Mouse (Mus musculus) midbrain, embryonic 10.5 days (tissue): ENCODE measurements around the gene Slc1a3. TPM values are rescaled to one million over a fixed set of nuclear protein-coding genes. Genes with fewer than 3 reads are reported as not detected.

Experiments
- DNase-seq: peaks from one replicate; pipeline ENCODE4 v3.0.0-alpha.2; 2017; ENCODE audit warnings: low spot score
- H3K27ac ChIP-seq: fragments of 300-500 bp; sonication (generic); replicated peaks from 2 replicates; pipeline ENCODE4 v1.5.1; 2016; ENCODE audit warnings: mild to moderate bottlenecking
- H3K27me3 ChIP-seq: fragments of 300-500 bp; sonication (generic); 2 replicates; pipeline ENCODE4 v1.6.1; 2016; ENCODE audit warnings: low read depth, mild to moderate bottlenecking; ENCODE audit not compliant: poor library complexity, severe bottlenecking
- H3K36me3 ChIP-seq: fragments of 300-500 bp; sonication (generic); 2 replicates; pipeline ENCODE4 v1.6.1; 2016; ENCODE audit warnings: mild to moderate bottlenecking, moderate library complexity
- H3K4me1 ChIP-seq: fragments of 300-500 bp; sonication (generic); 2 replicates; pipeline ENCODE4 v1.6.1; 2016
- H3K4me3 ChIP-seq: fragments of 300-500 bp; sonication (generic); 2 replicates; pipeline ENCODE4 v1.5.1; 2016; ENCODE audit warnings: mild to moderate bottlenecking, moderate library complexity
- H3K9me3 ChIP-seq: fragments of 300-500 bp; sonication (generic); replicated peaks from 2 replicates; pipeline ENCODE4 v1.6.1; 2016; ENCODE audit warnings: mild to moderate bottlenecking
- WGBS: fragments of 180-500 bp; shearing (Covaris S2); methylation state at CpG from one replicate; pipeline ENCODE4 v1.1.7; 2016; 5-methylcytosine and 5-hydroxymethylcytosine counted together
- polyA plus RNA-seq: library from polyadenylated mRNA; unstranded; fragments of >200 nt; fragmentation: Nextera tagmentation; extraction: Ambion mirVana; gene quantifications from 2 replicates; pipeline ENCODE4 v1.2.1, GENCODE M21; 2016

Gene Slc1a3
- polyA plus RNA-seq, 1 experiment from 2014 or later = 23.5 TPM

DNA sequence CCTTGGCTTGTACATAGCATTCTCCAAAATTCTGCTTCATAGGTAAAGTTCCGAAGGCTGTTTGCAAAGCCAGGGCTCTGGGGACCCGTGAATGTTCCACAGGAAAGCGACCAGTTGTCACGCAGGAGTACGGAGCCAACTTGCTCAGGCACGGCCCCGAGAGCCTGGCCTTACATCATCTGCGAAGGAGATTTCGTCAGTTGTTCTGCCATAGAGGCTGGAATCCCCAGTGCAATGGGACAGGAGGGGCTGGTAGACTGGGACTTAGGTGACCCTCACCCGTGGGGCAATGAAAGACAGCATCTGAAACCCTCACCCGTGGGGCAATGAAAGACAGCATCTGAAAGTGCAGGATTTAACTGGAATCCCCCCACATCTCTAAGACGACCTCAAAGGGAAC, 94.3 kb downstream of the Slc1a3 start:
- H3K9me3 ChIP-seq = no peaks in the 10 kb centered on the region
- H3K4me1 ChIP-seq = no peaks in the 10 kb centered on the region
- H3K36me3 ChIP-seq = no peaks in the 10 kb centered on the region
- H3K27ac ChIP-seq = no peak overlapping the region
- no peaks in the 10 kb centered on the region for H3K27me3 ChIP-seq
- DNase-seq = no peak
- whole genome bisulfite sequencing = 81% methylated on average over 12 of the region's 12 CpGs
- H3K4me3 ChIP-seq = no peak overlapping the region

DNA sequence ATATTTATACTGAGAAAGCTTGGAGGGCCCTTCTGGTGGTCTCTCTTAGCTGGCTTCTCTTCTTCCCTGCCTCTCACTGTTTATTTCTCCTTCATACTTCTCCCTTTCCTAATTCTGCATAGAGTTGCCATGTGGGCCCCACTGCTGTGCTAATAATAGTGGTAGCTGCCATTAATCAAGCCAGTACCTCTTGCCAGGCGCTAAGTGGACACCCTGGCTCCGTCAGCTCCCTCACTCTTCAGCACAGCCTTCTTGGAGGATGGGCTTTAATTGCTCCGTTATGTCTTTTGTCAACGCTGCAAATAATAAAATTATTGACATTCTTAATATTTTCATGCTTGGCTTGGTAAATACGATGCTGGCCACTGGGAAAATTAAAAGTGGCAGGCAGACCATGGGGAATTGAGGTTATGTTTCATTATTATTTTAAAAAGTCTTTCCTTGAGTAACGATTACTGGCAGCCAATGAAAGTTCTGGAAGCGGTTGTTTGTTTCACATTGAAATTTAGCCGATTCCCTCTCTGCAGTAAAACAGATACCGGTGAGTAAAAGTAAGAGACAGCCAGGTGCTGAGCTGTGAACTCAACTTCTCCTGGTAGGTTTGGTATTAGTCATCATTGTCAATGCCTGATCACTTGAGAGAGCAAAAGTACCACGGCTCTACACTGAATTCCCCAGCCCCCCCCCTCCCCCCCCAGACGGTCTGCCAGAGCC, 94.9 kb downstream of the Slc1a3 start:
- 88% methylated on average over 11 of the region's 11 CpGs for WGBS
- Histone ChIP-seq H3K4me3 (no peak overlapping the region), H3K27me3 (no peaks in the 10 kb centered on the region), H3K27ac (no peak overlapping the region), H3K36me3 (no peaks in the 10 kb centered on the region), H3K4me1 (no peaks in the 10 kb centered on the region), H3K9me3 (no peaks in the 10 kb centered on the region)
- no peak for DNase-seq

GRCm38 (mm10) chr15:8614701-8615100, 95.9 kb downstream of the Slc1a3 start:
- WGBS = 88% methylated on average over 5 of the region's 5 CpGs
- H3K27me3 ChIP-seq = no peaks in the 10 kb centered on the region
- H3K27ac ChIP-seq = no peak overlapping the region
- H3K36me3 ChIP-seq = no peaks in the 10 kb centered on the region
- H3K9me3 ChIP-seq = no peaks in the 10 kb centered on the region
- no peak for DNase-seq
- no peak overlapping the region for H3K4me3 ChIP-seq
- H3K4me1 ChIP-seq = no peaks in the 10 kb centered on the region

DNA sequence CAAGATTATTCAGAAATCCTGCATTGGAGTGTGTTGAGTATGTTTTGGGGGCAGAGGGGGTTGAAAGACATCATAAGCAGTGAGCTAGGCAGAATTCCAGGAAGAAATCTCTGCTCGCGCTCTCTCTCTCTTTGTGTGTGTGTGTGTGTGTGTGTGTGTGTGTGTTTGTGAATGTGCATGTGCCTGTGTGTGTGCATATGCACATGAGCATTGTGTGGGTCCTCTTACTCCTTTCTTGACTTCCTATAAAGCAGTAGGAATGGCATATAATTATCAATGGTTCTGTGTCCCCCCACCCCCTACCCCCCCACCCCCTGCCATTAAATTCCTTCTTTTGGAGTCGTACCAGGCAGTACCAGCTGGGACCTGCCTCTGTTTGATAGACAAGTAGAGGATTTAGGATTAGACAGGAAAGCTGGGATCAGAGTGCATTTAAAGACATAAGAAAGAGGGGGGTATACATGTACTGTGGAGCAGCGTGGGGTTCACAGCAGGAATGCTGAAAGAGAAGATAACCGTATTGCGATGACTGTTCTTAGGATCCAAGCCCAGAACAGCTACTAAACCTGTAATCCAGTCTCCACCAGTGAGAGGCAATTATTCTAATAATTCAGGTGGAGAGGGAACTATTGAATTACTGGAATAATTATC, 104.9 kb downstream of the Slc1a3 start:
- Histone ChIP-seq H3K27ac (no peak overlapping the region), H3K9me3 (no peaks in the 10 kb centered on the region), H3K27me3 (no peaks in the 10 kb centered on the region), H3K36me3 (no peaks in the 10 kb centered on the region), H3K4me3 (no peak overlapping the region), H3K4me1 (peaks cover 6% of the 10 kb centered on the region)
- no peak for DNase-seq
- 53% methylated on average over 6 of the region's 6 CpGs for whole genome bisulfite sequencing

DNA sequence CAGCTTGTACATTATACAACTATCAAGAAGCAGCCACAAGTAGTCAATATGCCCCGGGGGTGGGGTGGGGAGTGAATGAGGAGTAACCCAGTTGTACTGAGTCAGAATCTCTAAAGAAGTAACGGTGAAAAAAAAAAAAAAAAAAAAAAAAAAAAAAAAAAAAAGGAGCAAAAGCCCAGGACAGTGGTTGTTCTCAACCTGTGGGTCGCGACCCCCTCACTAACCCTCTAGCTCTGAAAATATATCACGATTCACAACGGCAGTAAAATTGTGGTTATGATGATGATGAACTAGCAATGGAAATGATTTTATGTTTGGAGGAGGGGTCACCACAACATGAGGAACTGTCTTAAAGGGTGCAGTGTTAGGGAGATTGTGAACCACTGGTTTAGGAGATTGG, 108.2 kb downstream of the Slc1a3 start:
- 89% methylated on average over 6 of the region's 6 CpGs for WGBS
- Histone ChIP-seq H3K27me3 (no peaks in the 10 kb centered on the region), H3K36me3 (no peaks in the 10 kb centered on the region), H3K4me1 (peaks cover 6% of the 10 kb centered on the region), H3K9me3 (no peaks in the 10 kb centered on the region), H3K4me3 (no peak overlapping the region), H3K27ac (no peak overlapping the region)
- DNase-seq = no peak

GRCm38 (mm10) chr15:8601312-8602146, 109.0 kb downstream of the Slc1a3 start:
- WGBS = 77% methylated on average over 13 of the region's 13 CpGs
- Histone ChIP-seq H3K4me3 (no peak overlapping the region), H3K27me3 (no peaks in the 10 kb centered on the region), H3K4me1 (peaks cover 6% of the 10 kb centered on the region), H3K36me3 (no peaks in the 10 kb centered on the region), H3K27ac (no peak overlapping the region), H3K9me3 (no peaks in the 10 kb centered on the region)
- no peak for DNase-seq

GRCm38 (mm10) chr15:8596375-8596900, 114.1 kb downstream of the Slc1a3 start:
- Histone ChIP-seq H3K4me1 (no peaks in the 10 kb centered on the region), H3K36me3 (no peaks in the 10 kb centered on the region), H3K27me3 (no peaks in the 10 kb centered on the region), H3K9me3 (no peaks in the 10 kb centered on the region), H3K27ac (no peak overlapping the region), H3K4me3 (no peak overlapping the region)
- 89% methylated on average over 8 of the region's 8 CpGs for WGBS
- no peak for DNase-seq

GRCm38 (mm10) chr15:8595226-8595625, 115.3 kb downstream of the Slc1a3 start:
- Histone ChIP-seq H3K4me3 (no peak overlapping the region), H3K36me3 (no peaks in the 10 kb centered on the region), H3K9me3 (no peaks in the 10 kb centered on the region), H3K27me3 (no peaks in the 10 kb centered on the region), H3K27ac (no peak overlapping the region), H3K4me1 (no peaks in the 10 kb centered on the region)
- no peak for DNase-seq
- 82% methylated on average over 12 of the region's 12 CpGs for WGBS

DNA sequence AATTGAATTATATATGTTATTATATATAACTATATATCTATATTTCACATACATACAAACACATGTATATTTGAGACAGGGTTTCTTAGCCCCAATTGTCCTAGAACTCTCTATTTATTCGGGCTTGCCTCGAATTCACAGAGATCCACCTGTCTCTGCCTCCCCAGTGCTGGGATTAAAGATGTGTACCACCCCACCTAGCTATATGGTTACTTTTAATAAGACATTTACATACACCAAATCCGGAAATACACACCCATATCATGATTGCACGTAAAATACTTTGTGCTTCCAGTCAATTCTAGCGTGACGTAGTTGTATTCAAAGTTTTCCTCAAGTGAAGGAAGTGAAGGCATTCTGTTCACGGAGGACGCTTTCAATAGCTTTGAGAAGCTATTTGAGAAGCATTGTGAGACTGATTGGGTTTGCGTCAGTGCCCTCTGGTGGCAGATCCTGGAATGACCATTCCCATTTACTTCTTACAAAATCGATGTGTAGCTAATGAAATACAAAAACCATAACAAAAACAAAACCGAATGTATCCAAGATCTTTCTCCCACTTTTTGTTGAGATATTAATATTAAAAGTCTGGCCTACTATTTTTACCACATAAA, 121.0 kb downstream of the Slc1a3 start:
- Histone ChIP-seq H3K4me3 (no peak overlapping the region), H3K27me3 (no peaks in the 10 kb centered on the region), H3K27ac (no peak overlapping the region), H3K36me3 (no peaks in the 10 kb centered on the region), H3K9me3 (no peaks in the 10 kb centered on the region), H3K4me1 (no peaks in the 10 kb centered on the region)
- WGBS = 24% methylated on average over 11 of the region's 11 CpGs
- peak; percentile 75 for DNase-seq

DNA sequence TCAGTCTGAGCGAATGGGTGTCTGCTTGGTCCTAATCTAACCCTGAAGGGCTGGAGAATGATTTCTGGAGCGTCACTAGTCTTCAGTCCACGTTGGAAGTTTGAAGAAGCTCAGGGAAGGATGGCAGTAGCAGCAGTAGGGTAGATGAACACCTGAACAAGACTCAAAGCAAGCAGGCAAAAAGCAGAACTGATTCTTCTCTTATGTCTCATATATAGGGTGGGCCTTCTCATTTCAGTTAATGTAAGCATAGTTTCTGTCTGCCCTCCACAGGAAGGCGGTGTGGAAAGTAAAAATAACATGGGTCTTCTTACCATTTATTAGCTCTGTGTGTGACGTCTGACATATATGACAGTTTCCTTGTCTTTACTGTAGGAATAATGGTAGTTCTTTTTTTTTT, 122.5 kb downstream of the Slc1a3 start:
- no peak overlapping the region for H3K27ac ChIP-seq
- H3K27me3 ChIP-seq = no peaks in the 10 kb centered on the region
- peaks cover 6% of the 10 kb centered on the region; the same call in 1 of the 2 replicates for H3K4me1 ChIP-seq
- no peak overlapping the region for H3K4me3 ChIP-seq
- H3K36me3 ChIP-seq = no peaks in the 10 kb centered on the region
- H3K9me3 ChIP-seq = no peaks in the 10 kb centered on the region
- 91% methylated on average over 5 of the region's 5 CpGs for WGBS
- no peak for DNase-seq

DNA sequence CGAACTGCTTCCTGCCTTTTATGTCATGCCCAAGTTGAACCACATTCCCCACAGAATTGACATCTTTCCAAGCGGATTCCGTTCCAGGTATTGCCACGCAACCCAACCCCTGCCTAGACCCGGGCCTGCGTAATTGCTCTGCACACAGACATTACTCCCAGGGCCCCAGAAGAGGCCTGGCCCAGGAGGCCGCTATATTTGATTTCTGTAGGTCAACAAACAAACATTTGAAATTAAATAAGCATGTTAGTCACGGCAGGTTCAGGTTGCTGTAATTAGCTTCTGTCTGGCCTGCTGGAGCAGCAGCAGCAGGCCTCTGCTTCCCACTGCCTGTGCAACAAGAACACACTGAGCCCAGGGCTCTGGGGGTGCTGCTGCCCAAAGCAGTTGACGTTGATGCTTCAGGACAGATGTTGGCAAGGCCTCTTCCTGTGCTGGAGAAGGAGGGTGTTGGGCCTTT, 123.7 kb downstream of the Slc1a3 start:
- Histone ChIP-seq H3K9me3 (no peaks in the 10 kb centered on the region), H3K36me3 (no peaks in the 10 kb centered on the region), H3K4me3 (no peak overlapping the region), H3K27ac (no peak overlapping the region), H3K4me1 (peaks cover 6% of the 10 kb centered on the region; the same call in 1 of the 2 replicates), H3K27me3 (no peaks in the 10 kb centered on the region)
- no peak for DNase-seq
- 78% methylated on average over 9 of the region's 9 CpGs for WGBS
